Mouse (Mus musculus) midbrain, embryonic 11.5 days (tissue): ENCODE measurements at regions not wholly inside any gene's neighbourhood (a gene's known extent, or its start where the extent isn't known, plus 50 kb on each side); places are given as distances from the start of the nearest gene placed in this dataset.

ENCODE experiments used
- ATAC-seq: fragments of 200-750 bp; cut with Nextera tagmentation; 2 replicates; pipeline ENCODE4 v1.8.0; 2017; ENCODE audit warnings: moderate TSS enrichment, moderate library complexity; ENCODE audit not compliant: low FRiP score
- DNase-seq: peaks from one replicate; pipeline ENCODE4 v3.0.0; 2015; ENCODE audit warnings: low spot score; ENCODE audit errors: missing footprints
- H3K27ac ChIP-seq: fragments of 300-500 bp; sonication (generic); 2 replicates; pipeline ENCODE4 v1.5.1; 2014; ENCODE audit warnings: low read depth, low read length
- H3K27me3 ChIP-seq: fragments of 300-500 bp; sonication (generic); 2 replicates; pipeline ENCODE4 v1.6.1; 2014; ENCODE audit warnings: mild to moderate bottlenecking, low read length, moderate library complexity, mixed read lengths; ENCODE audit not compliant: control insufficient read depth, insufficient read depth
- H3K36me3 ChIP-seq: fragments of 300-500 bp; sonication (generic); 2 replicates; pipeline ENCODE4 v1.6.1; 2014; ENCODE audit warnings: mild to moderate bottlenecking, low read length, moderate library complexity, mixed read lengths; ENCODE audit not compliant: control insufficient read depth, insufficient read depth
- H3K4me1 ChIP-seq: fragments of 300-500 bp; sonication (generic); 2 replicates; pipeline ENCODE4 v1.6.1; 2014; ENCODE audit warnings: low read length; ENCODE audit not compliant: control insufficient read depth, insufficient read depth
- H3K4me2 ChIP-seq: fragments of 300-500 bp; sonication (generic); 2 replicates; pipeline ENCODE4 v1.6.1; 2014; ENCODE audit warnings: mild to moderate bottlenecking, moderate library complexity
- H3K4me3 ChIP-seq: fragments of 300-500 bp; sonication (generic); 2 replicates; pipeline ENCODE4 v1.5.1; 2014; ENCODE audit warnings: low read depth, low read length
- H3K9ac ChIP-seq: fragments of 300-500 bp; sonication (generic); 2 replicates; pipeline ENCODE4 v1.6.1; 2014; ENCODE audit warnings: low read length
- H3K9me3 ChIP-seq: fragments of 300-500 bp; sonication (generic); 2 replicates; pipeline ENCODE4 v1.6.1; 2016; ENCODE audit warnings: low read length; ENCODE audit not compliant: control insufficient read depth
- WGBS: fragments of 180-500 bp; shearing (Covaris S2); extraction: QIAGEN DNeasy Blood & Tissue Kit; methylation state at CpG from one replicate; pipeline ENCODE4 v1.1.7; 2014; 5-methylcytosine and 5-hydroxymethylcytosine counted together

GRCm38 (mm10) chr13:107305738-107306137 lies 283.8 kb upstream of the Kif2a start:
- WGBS: 86% methylated on average over 1 of the region's 1 CpGs
- H3K4me2 ChIP-seq: no peak overlapping the region
- no peaks in the 10 kb centered on the region for H3K36me3 ChIP-seq
- no peak overlapping the region for H3K4me3 ChIP-seq
- no peak overlapping the region for H3K27ac ChIP-seq
- no peak for DNase-seq
- H3K27me3 ChIP-seq: no peaks in the 10 kb centered on the region
- no peak overlapping the region for H3K9ac ChIP-seq
- H3K9me3 ChIP-seq: no peaks in the 10 kb centered on the region
- ATAC-seq: no peak
- H3K4me1 ChIP-seq: no peaks in the 10 kb centered on the region

GRCm38 (mm10) chr13:107303878-107304277 lies 282.0 kb upstream of the Kif2a start:
- DNase-seq (no peak), ATAC-seq (no peak)
- Histone ChIP-seq H3K4me2 (no peak overlapping the region), H3K4me1 (no peaks in the 10 kb centered on the region), H3K4me3 (no peak overlapping the region), H3K9ac (no peak overlapping the region), H3K9me3 (no peaks in the 10 kb centered on the region), H3K27me3 (no peaks in the 10 kb centered on the region), H3K27ac (no peak overlapping the region), H3K36me3 (no peaks in the 10 kb centered on the region)
- 83% methylated on average over 7 of the region's 7 CpGs for WGBS

- Histone ChIP-seq H3K4me1 (no peaks in the 10 kb centered on the region), H3K4me2 (no peak overlapping the region), H3K27ac (no peak overlapping the region), H3K36me3 (no peaks in the 10 kb centered on the region), H3K9me3 (no peaks in the 10 kb centered on the region), H3K4me3 (no peak overlapping the region), H3K9ac (no peak overlapping the region), H3K27me3 (no peaks in the 10 kb centered on the region)
- DNase-seq: peak; percentile 44
- ATAC-seq: no peak
- 82% methylated on average over 5 of the region's 5 CpGs for WGBS
Observed at GRCm38 (mm10) chr13:107303322-107303721, 281.4 kb upstream of the Kif2a start.

- 80% methylated on average over 2 of the region's 2 CpGs for WGBS
- Histone ChIP-seq H3K4me1 (no peaks in the 10 kb centered on the region), H3K4me2 (no peak overlapping the region), H3K36me3 (no peaks in the 10 kb centered on the region), H3K4me3 (no peak overlapping the region), H3K27me3 (no peaks in the 10 kb centered on the region), H3K27ac (no peak overlapping the region), H3K9ac (no peak overlapping the region), H3K9me3 (no peaks in the 10 kb centered on the region)
- ATAC-seq (no peak), DNase-seq (no peak)
Observed at GRCm38 (mm10) chr13:107300792-107301191, 278.9 kb upstream of the Kif2a start.

GRCm38 (mm10) chr13:107264581-107264980 lies 242.7 kb upstream of the Kif2a start:
- no peak overlapping the region for H3K9ac ChIP-seq
- DNase-seq: no peak
- H3K27me3 ChIP-seq: peaks cover 5% of the 10 kb centered on the region; the same call in 1 of the 2 replicates
- H3K4me3 ChIP-seq: no peak overlapping the region
- 65% methylated on average over 6 of the region's 6 CpGs for WGBS
- H3K4me2 ChIP-seq: no peak overlapping the region
- H3K27ac ChIP-seq: no peak overlapping the region
- ATAC-seq: no peak
- H3K36me3 ChIP-seq: no peaks in the 10 kb centered on the region
- no peaks in the 10 kb centered on the region for H3K9me3 ChIP-seq
- H3K4me1 ChIP-seq: peaks cover 8% of the 10 kb centered on the region; the same call in 1 of the 2 replicates

GRCm38 (mm10) chr13:107261479-107262050 lies 239.6 kb upstream of the Kif2a start:
- peak; percentile 87 for ATAC-seq
- Histone ChIP-seq H3K9me3 (no peaks in the 10 kb centered on the region), H3K4me2 (no peak overlapping the region), H3K9ac (no peak overlapping the region), H3K36me3 (no peaks in the 10 kb centered on the region), H3K27me3 (peaks cover 15% of the 10 kb centered on the region), H3K4me3 (no peak overlapping the region), H3K27ac (no peak overlapping the region), H3K4me1 (peaks cover 8% of the 10 kb centered on the region; the same call in 1 of the 2 replicates)
- peak; percentile 89 for DNase-seq
- 14% methylated on average over 6 of the region's 6 CpGs for WGBS

- no peak overlapping the region for H3K4me2 ChIP-seq
- no peaks in the 10 kb centered on the region for H3K36me3 ChIP-seq
- no peak overlapping the region for H3K27ac ChIP-seq
- H3K27me3 ChIP-seq: peaks cover 15% of the 10 kb centered on the region
- H3K4me3 ChIP-seq: no peak overlapping the region
- 83% methylated on average over 4 of the region's 4 CpGs for WGBS
- H3K9ac ChIP-seq: no peak overlapping the region
- DNase-seq (no peak), ATAC-seq (no peak)
- H3K4me1 ChIP-seq: peaks cover 8% of the 10 kb centered on the region; the same call in 1 of the 2 replicates
- no peaks in the 10 kb centered on the region for H3K9me3 ChIP-seq
Observed at GRCm38 (mm10) chr13:107260274-107260673, 238.3 kb upstream of the Kif2a start.

- Histone ChIP-seq H3K9ac (no peak overlapping the region), H3K4me2 (no peak overlapping the region), H3K9me3 (no peaks in the 10 kb centered on the region), H3K27me3 (no peaks in the 10 kb centered on the region), H3K4me3 (no peak overlapping the region), H3K36me3 (no peaks in the 10 kb centered on the region), H3K4me1 (peaks cover 4% of the 10 kb centered on the region; the same call in 1 of the 2 replicates), H3K27ac (no peak overlapping the region)
- ATAC-seq (no peak), DNase-seq (no peak)
- WGBS: 56% methylated on average over 9 of the region's 9 CpGs
Observed at GRCm38 (mm10) chr13:107247792-107248505, 226.0 kb upstream of the Kif2a start.

GRCm38 (mm10) chr13:107246956-107247751 lies 225.2 kb upstream of the Kif2a start:
- H3K4me2 ChIP-seq: peak overlapping the region; percentile 25
- ATAC-seq (peak; percentile 66), DNase-seq (peak; percentile 90)
- H3K9me3 ChIP-seq: no peaks in the 10 kb centered on the region
- no peaks in the 10 kb centered on the region for H3K36me3 ChIP-seq
- 26% methylated on average over 17 of the region's 17 CpGs for WGBS
- H3K4me1 ChIP-seq: peaks cover 4% of the 10 kb centered on the region; the same call in 1 of the 2 replicates
- H3K27ac ChIP-seq: no peak overlapping the region
- no peaks in the 10 kb centered on the region for H3K27me3 ChIP-seq
- peak overlapping the region; percentile 6; the same call in 1 of the 2 replicates for H3K4me3 ChIP-seq
- no peak overlapping the region for H3K9ac ChIP-seq
